Mouse (Mus musculus) heart, embryonic 14.5 days (tissue): ENCODE results near the gene Dvl3. TPM values are rescaled to one million over a fixed set of nuclear protein-coding genes. Genes with fewer than 3 reads are reported as not detected.
A peak's percentile ranks its signal among the peaks of the same experiment; 100 is the strongest.
"Not testable (repeated sequence)": the region's sequence is repeated elsewhere in the genome, so short reads cannot be mapped to it uniquely, and the experiment has no call there.

Experiments used
- ATAC-seq: fragments of 200-750 bp; cut with Nextera tagmentation; 2 replicates; pipeline ENCODE4 v1.8.0; 2017; ENCODE audit warnings: low read depth, moderate TSS enrichment; ENCODE audit not compliant: insufficient number of reproducible peaks, insufficient read depth, low FRiP score
- H3K27ac ChIP-seq, 2 experiments: fragments of 200-500 bp in 1 of 2; fragments of 300-500 bp in 1 of 2; sonication (generic) in 1 of 2; replicated peaks in 1 of 2; 2 replicates each; pipeline ENCODE4 v1.5.1; 2012 to 2014; ENCODE audit warnings: low read depth in 2 of 2, low read length in 2 of 2, control low read depth in 1 of 2, mild to moderate bottlenecking in 1 of 2, mixed read lengths in 1 of 2; ENCODE audit not compliant: control insufficient read depth in 1 of 2, insufficient read depth in 1 of 2
- H3K27me3 ChIP-seq: fragments of 300-500 bp; sonication (generic); 2 replicates; pipeline ENCODE4 v1.6.1; 2014; ENCODE audit warnings: mild to moderate bottlenecking, low read length, control low read depth; ENCODE audit not compliant: control insufficient read depth, insufficient read depth
- H3K36me3 ChIP-seq: fragments of 300-500 bp; sonication (generic); 2 replicates; pipeline ENCODE4 v1.6.1; 2014; ENCODE audit warnings: mild to moderate bottlenecking, control low read depth, low read length, mixed read lengths; ENCODE audit not compliant: control insufficient read depth, insufficient read depth
- H3K4me1 ChIP-seq, 2 experiments: fragments of 200-500 bp in 1 of 2; fragments of 300-500 bp in 1 of 2; sonication (generic) in 1 of 2; 2 replicates each; pipeline ENCODE4 v1.6.1; 2012 to 2014; ENCODE audit warnings: low read length in 2 of 2, control low read depth in 1 of 2, mixed read lengths in 1 of 2; ENCODE audit not compliant: control insufficient read depth in 2 of 2, insufficient read depth in 2 of 2
- H3K4me2 ChIP-seq: fragments of 300-500 bp; sonication (generic); 2 replicates; pipeline ENCODE4 v1.6.1; 2014; ENCODE audit warnings: mild to moderate bottlenecking, low read length
- H3K4me3 ChIP-seq, 2 experiments: fragments of 200-500 bp in 1 of 2; fragments of 300-500 bp in 1 of 2; sonication (generic) in 1 of 2; 2 replicates each; pipeline ENCODE4 v1.5.1; 2012 to 2014; ENCODE audit warnings: low read length in 2 of 2, mild to moderate bottlenecking in 2 of 2, control low read depth in 1 of 2, low read depth in 1 of 2, moderate library complexity in 1 of 2; ENCODE audit not compliant: control insufficient read depth in 1 of 2, insufficient read depth in 1 of 2
- H3K9ac ChIP-seq: fragments of 300-500 bp; sonication (generic); 2 replicates; pipeline ENCODE4 v1.6.1; 2014; ENCODE audit warnings: mild to moderate bottlenecking, low read length
- H3K9me3 ChIP-seq: fragments of 300-500 bp; sonication (generic); 2 replicates; pipeline ENCODE4 v1.6.1; 2016; ENCODE audit warnings: low read length, control low read depth; ENCODE audit not compliant: control insufficient read depth
- WGBS: fragments of 180-500 bp; shearing (Covaris S2); extraction: QIAGEN DNeasy Blood & Tissue Kit; methylation state at CpG from one replicate; pipeline ENCODE4 v1.1.7; 2014; 5-methylcytosine and 5-hydroxymethylcytosine counted together
- polyA plus RNA-seq: library from polyadenylated mRNA; unstranded; fragments of >200 nt; fragmentation: Nextera tagmentation; extraction: Ambion mirVana; gene quantifications from 2 replicates; pipeline ENCODE4 v1.2.1, GENCODE M21; 2014

Dvl3 gene
- polyA plus RNA-seq, 1 experiment from 2014 or later = 21.0 TPM

- ATAC-seq = no peak
- Histone ChIP-seq H3K4me2 (no peak overlapping the region), H3K9me3 (no peaks in the 10 kb centered on the region), H3K9ac (no peak overlapping the region), H3K4me1 (no peaks in the 10 kb centered on the region), H3K36me3 (no peaks in the 10 kb centered on the region), H3K27ac (no peak overlapping the region), H3K4me3 (no peak overlapping the region), H3K27me3 (no peaks in the 10 kb centered on the region)
- WGBS = 87% methylated on average over 1 of the region's 1 CpGs
Observed at GRCm38 (mm10) chr16:20488151-20488550, 28.6 kb upstream of the Dvl3 start.

GRCm38 (mm10) chr16:20488751-20489150 is 28.0 kb upstream of the Dvl3 start:
- H3K4me2 ChIP-seq, H3K36me3 ChIP-seq, H3K9ac ChIP-seq, H3K4me3 ChIP-seq, H3K27me3 ChIP-seq, H3K4me1 ChIP-seq, H3K27ac ChIP-seq, H3K9me3 ChIP-seq, ATAC-seq: not testable (repeated sequence)
- WGBS = 83% methylated on average over 9 of the region's 9 CpGs

GRCm38 (mm10) chr16:20489233-20489632 is 27.5 kb upstream of the Dvl3 start:
- no peak overlapping the region for H3K9ac ChIP-seq
- H3K9me3 ChIP-seq = no peaks in the 10 kb centered on the region
- H3K27ac ChIP-seq = no peak overlapping the region
- H3K4me3 ChIP-seq = no peak overlapping the region
- no peaks in the 10 kb centered on the region for H3K27me3 ChIP-seq
- H3K36me3 ChIP-seq = no peaks in the 10 kb centered on the region
- H3K4me1 ChIP-seq = no peaks in the 10 kb centered on the region
- 69% methylated on average over 2 of the region's 2 CpGs for WGBS
- ATAC-seq = no peak
- H3K4me2 ChIP-seq = no peak overlapping the region

- Histone ChIP-seq H3K4me1 (no peaks in the 10 kb centered on the region), H3K27ac (no peak overlapping the region), H3K9me3 (no peaks in the 10 kb centered on the region), H3K4me3 (no peak overlapping the region), H3K4me2 (no peak overlapping the region), H3K27me3 (no peaks in the 10 kb centered on the region), H3K9ac (no peak overlapping the region), H3K36me3 (no peaks in the 10 kb centered on the region)
- peak; percentile 71 for ATAC-seq
- WGBS = 49% methylated on average over 2 of the region's 2 CpGs
Observed at GRCm38 (mm10) chr16:20490581-20490980, 26.2 kb upstream of the Dvl3 start.

- WGBS = 43% methylated on average over 2 of the region's 2 CpGs
- Histone ChIP-seq H3K9ac (no peak overlapping the region), H3K4me2 (no peak overlapping the region), H3K36me3 (no peaks in the 10 kb centered on the region), H3K4me1 (no peaks in the 10 kb centered on the region), H3K27me3 (no peaks in the 10 kb centered on the region), H3K27ac (no peak overlapping the region), H3K9me3 (no peaks in the 10 kb centered on the region), H3K4me3 (no peak overlapping the region)
- ATAC-seq = no peak
Observed at GRCm38 (mm10) chr16:20491301-20491700, 25.5 kb upstream of the Dvl3 start.

GRCm38 (mm10) chr16:20493452-20493851 is 23.3 kb upstream of the Dvl3 start:
- peaks cover 0 to 3% of the 10 kb centered on the region in 2 experiments; a peak in 1 of 4 replicates for H3K4me1 ChIP-seq
- no peak overlapping the region for H3K9ac ChIP-seq
- ATAC-seq = no peak
- no peaks in the 10 kb centered on the region for H3K9me3 ChIP-seq
- no peak overlapping the region for H3K4me2 ChIP-seq
- 71% methylated on average over 2 of the region's 2 CpGs for WGBS
- no peaks in the 10 kb centered on the region for H3K36me3 ChIP-seq
- no peak overlapping the region for H3K27ac ChIP-seq
- H3K27me3 ChIP-seq = no peaks in the 10 kb centered on the region
- H3K4me3 ChIP-seq = no peak overlapping the region

- Histone ChIP-seq H3K4me3 (peak overlapping the region; percentile 46), H3K9ac (peak overlapping the region; percentile 72), H3K4me2 (peak overlapping the region; percentile 91), H3K36me3 (peaks cover 15% of the 10 kb centered on the region), H3K27ac (peak overlapping the region in 1 of 2 experiments; percentile 24; a peak in 1 of 4 replicates), H3K4me1 (peaks cover 5 to 8% of the 10 kb centered on the region in 2 experiments; a peak in 3 of 4 replicates), H3K27me3 (no peaks in the 10 kb centered on the region), H3K9me3 (no peaks in the 10 kb centered on the region)
- WGBS = 19% methylated on average over 25 of the region's 25 CpGs
- no peak for ATAC-seq
Observed at GRCm38 (mm10) chr16:20496671-20497600, 19.8 kb upstream of the Dvl3 start.
